Mouse (Mus musculus) heart, embryonic 11.5 days (tissue): ENCODE measurements at regions not wholly inside any gene's neighbourhood (a gene's known extent, or its start where the extent isn't known, plus 50 kb on each side); places are given as distances from the start of the nearest gene placed in this dataset.

ENCODE experiments used
- ATAC-seq: fragments of 200-750 bp; cut with Nextera tagmentation; replicated peaks from 2 replicates; pipeline ENCODE4 v1.8.0; 2017; ENCODE audit warnings: moderate library complexity; ENCODE audit not compliant: insufficient number of reproducible peaks, low FRiP score, low TSS enrichment
- H3K27ac ChIP-seq: fragments of 300-500 bp; sonication (generic); 2 replicates; pipeline ENCODE4 v1.5.1; 2014; ENCODE audit warnings: mild to moderate bottlenecking, low read depth, low read length
- H3K27me3 ChIP-seq: fragments of 300-500 bp; sonication (generic); 2 replicates; pipeline ENCODE4 v1.6.1; 2014; ENCODE audit warnings: mild to moderate bottlenecking, low read length, mixed read lengths; ENCODE audit not compliant: control insufficient read depth, insufficient read depth
- H3K36me3 ChIP-seq: fragments of 300-500 bp; sonication (generic); 2 replicates; pipeline ENCODE4 v1.6.1; 2014; ENCODE audit warnings: mild to moderate bottlenecking, low read length, moderate library complexity, mixed read lengths; ENCODE audit not compliant: control insufficient read depth, insufficient read depth
- H3K4me1 ChIP-seq: fragments of 300-500 bp; sonication (generic); 2 replicates; pipeline ENCODE4 v1.6.1; 2014; ENCODE audit warnings: low read length; ENCODE audit not compliant: control insufficient read depth, insufficient read depth
- H3K4me2 ChIP-seq: fragments of 300-500 bp; sonication (generic); 2 replicates; pipeline ENCODE4 v1.6.1; 2014; ENCODE audit warnings: mild to moderate bottlenecking, moderate library complexity
- H3K4me3 ChIP-seq: fragments of 300-500 bp; sonication (generic); 2 replicates; pipeline ENCODE4 v1.5.1; 2014; ENCODE audit warnings: low read depth, low read length
- H3K9ac ChIP-seq: fragments of 300-500 bp; sonication (generic); 2 replicates; pipeline ENCODE4 v1.6.1; 2014; ENCODE audit warnings: mild to moderate bottlenecking, low read depth, low read length, moderate library complexity
- H3K9me3 ChIP-seq: fragments of 300-500 bp; sonication (generic); replicated peaks from 2 replicates; pipeline ENCODE4 v1.6.1; 2016; ENCODE audit warnings: low read length; ENCODE audit not compliant: control insufficient read depth
- WGBS: fragments of 180-500 bp; shearing (Covaris S2); extraction: QIAGEN DNeasy Blood & Tissue Kit; methylation state at CpG from one replicate; pipeline ENCODE4 v1.1.7; 2014; ENCODE audit not compliant: insufficient replicate concordance; 5-methylcytosine and 5-hydroxymethylcytosine counted together

DNA sequence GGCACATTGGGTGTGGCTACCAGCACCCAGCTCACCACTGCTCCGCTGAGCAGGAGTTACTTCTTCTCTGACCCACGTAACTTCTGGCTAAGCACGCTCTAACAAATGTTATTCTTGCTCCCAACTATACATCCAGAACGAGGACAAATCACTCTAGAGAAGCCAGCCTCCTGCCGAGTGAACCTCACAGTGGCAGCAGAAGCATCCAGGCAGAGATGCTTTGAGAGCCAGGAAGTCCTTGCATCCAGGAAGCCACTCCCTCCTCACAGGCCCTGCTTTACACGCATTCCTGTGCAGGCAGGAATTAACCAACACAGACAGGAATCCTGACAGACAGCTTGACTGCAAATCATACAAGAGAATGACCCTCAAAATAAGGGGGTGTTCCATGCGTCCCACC, 129.4 kb upstream of the Mgmt start:
- WGBS, result 47% methylated on average over 7 of the region's 7 CpGs
- Histone ChIP-seq H3K4me1 (no peaks in the 10 kb centered on the region), H3K4me2 (no peak overlapping the region), H3K9ac (no peak overlapping the region), H3K9me3 (no peaks in the 10 kb centered on the region), H3K27ac (no peak overlapping the region), H3K36me3 (no peaks in the 10 kb centered on the region), H3K4me3 (no peak overlapping the region), H3K27me3 (0 out of 2 replicates have a peak, but pooled peaks cover 3% of the 10 kb centered on the region)
- ATAC-seq, result no peak

DNA sequence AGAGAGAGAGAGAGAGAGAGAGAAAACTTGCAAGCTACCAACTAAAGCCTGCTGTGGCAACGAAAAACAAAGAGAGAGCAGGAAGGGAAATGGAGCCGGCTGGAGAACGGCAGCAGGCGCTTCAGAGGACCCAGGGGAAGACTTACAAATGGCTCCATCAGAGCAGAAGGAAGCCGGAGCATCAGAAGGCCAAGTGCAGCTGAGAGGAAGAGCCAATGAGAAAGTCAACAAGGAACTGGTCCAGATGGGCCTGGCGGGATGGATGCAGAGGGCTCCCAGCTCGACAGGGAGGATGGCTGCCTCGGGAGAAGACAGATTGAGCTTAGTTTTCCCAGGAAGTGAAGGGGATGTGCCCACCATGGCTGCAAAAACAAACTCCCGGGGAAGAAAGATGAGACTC, 127.2 kb upstream of the Mgmt start:
- Histone ChIP-seq H3K4me2 (no peak overlapping the region), H3K36me3 (no peaks in the 10 kb centered on the region), H3K4me3 (no peak overlapping the region), H3K9me3 (no peaks in the 10 kb centered on the region), H3K27me3 (0 out of 2 replicates have a peak, but pooled peaks cover 3% of the 10 kb centered on the region), H3K4me1 (no peaks in the 10 kb centered on the region), H3K9ac (no peak overlapping the region), H3K27ac (no peak overlapping the region)
- WGBS, result 58% methylated on average over 9 of the region's 9 CpGs
- no peak for ATAC-seq

DNA sequence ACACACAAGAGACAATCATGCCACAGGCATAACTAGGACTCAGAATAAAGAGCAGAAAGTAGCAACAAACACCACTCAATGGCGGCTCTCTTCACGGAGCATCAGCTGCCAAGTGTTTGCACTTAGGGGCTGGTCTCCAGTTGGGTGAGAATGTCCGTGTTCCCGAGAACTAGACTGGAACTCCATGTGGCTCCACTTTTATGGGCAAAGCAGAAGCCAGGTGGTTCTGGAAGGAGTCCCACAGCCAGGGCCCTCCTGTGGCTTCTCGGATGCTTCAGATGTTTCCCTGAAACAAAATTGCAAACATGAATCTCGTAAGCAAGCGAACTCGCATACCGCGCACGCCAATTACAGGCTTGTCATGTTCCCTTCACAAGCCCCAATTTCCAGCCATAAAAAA, 113.7 kb upstream of the Mgmt start:
- no peak overlapping the region for H3K4me3 ChIP-seq
- H3K27ac ChIP-seq, result no peak overlapping the region
- H3K36me3 ChIP-seq, result no peaks in the 10 kb centered on the region
- no peaks in the 10 kb centered on the region for H3K27me3 ChIP-seq
- no peak for ATAC-seq
- no peak overlapping the region for H3K4me2 ChIP-seq
- WGBS, result 88% methylated on average over 11 of the region's 11 CpGs
- H3K9ac ChIP-seq, result no peak overlapping the region
- no peaks in the 10 kb centered on the region for H3K9me3 ChIP-seq
- no peaks in the 10 kb centered on the region for H3K4me1 ChIP-seq

DNA sequence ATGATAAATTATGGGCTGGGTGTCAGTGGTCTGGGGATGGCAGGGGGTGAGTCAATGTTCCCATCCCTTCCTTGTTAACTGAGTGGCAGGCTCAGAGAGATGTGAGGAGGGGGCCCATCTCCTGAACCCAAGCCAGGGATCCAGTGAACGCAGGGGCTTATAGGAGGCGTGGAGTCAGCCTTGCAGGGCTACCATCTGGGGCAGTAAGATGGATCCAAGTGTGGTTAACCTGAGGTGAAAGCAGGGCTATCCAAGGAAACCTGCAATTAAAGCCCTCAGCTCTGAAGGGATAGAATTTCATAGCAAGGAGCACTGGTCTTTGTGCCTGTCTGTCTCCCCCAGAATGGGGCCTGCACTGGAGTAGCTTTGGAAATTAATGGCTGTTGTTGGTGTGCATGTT, 103.3 kb upstream of the Mgmt start:
- H3K4me3 ChIP-seq, result no peak overlapping the region
- no peaks in the 10 kb centered on the region for H3K36me3 ChIP-seq
- no peak overlapping the region for H3K4me2 ChIP-seq
- WGBS, result 66% methylated on average over 2 of the region's 2 CpGs
- no peaks in the 10 kb centered on the region for H3K4me1 ChIP-seq
- H3K27me3 ChIP-seq, result no peaks in the 10 kb centered on the region
- ATAC-seq, result no peak
- H3K9me3 ChIP-seq, result no peaks in the 10 kb centered on the region
- H3K9ac ChIP-seq, result no peak overlapping the region
- no peak overlapping the region for H3K27ac ChIP-seq

DNA sequence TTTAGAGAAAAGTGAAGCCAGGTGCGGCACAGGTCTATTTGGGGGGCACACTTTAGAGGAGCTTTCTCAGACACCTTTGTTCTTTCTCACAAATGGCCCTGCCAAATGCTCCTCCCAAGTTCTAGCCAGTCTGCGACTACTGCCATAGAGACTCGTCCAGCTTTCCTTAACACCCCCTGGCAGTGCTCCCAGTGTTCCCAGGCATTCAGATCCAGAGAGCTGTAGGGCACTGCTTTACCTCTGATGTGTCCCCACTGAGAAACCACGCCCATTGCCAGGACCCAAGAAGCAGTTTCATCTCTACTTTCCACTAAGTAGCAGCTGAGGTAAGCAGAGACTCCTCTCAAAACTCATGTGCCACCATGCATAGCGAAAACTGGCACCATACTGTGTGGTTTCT, 102.3 kb upstream of the Mgmt start:
- WGBS, result 69% methylated on average over 5 of the region's 5 CpGs
- no peak for ATAC-seq
- Histone ChIP-seq H3K9ac (no peak overlapping the region), H3K27ac (no peak overlapping the region), H3K36me3 (no peaks in the 10 kb centered on the region), H3K9me3 (no peaks in the 10 kb centered on the region), H3K4me3 (no peak overlapping the region), H3K4me2 (no peak overlapping the region), H3K4me1 (no peaks in the 10 kb centered on the region), H3K27me3 (no peaks in the 10 kb centered on the region)

DNA sequence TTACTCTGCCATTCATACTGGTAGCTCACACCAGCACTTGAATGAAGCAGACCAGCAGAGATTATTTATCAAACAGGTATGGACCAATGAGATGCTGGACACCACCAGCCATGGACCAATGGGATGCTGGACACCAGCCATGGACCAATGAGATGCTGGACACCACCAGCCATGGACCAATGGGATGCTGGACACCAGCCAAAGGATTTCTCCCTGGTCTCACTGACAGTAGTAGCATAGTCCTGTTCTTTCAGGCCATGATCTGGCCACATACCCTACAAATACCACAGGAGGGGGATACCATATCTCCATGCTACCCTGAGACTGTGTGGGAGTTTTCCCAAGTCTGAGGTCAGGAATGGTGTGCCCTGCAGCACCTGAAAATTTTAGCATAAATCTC, 98.0 kb upstream of the Mgmt start:
- H3K9me3 ChIP-seq, result no peaks in the 10 kb centered on the region
- H3K36me3 ChIP-seq, result no peaks in the 10 kb centered on the region
- H3K9ac ChIP-seq, result no peak overlapping the region
- H3K4me3 ChIP-seq, result no peak overlapping the region
- no peak for ATAC-seq
- H3K27me3 ChIP-seq, result no peaks in the 10 kb centered on the region
- no peak overlapping the region for H3K4me2 ChIP-seq
- peaks cover 5% of the 10 kb centered on the region; the same call in 1 of the 2 replicates for H3K4me1 ChIP-seq
- no peak overlapping the region for H3K27ac ChIP-seq

DNA sequence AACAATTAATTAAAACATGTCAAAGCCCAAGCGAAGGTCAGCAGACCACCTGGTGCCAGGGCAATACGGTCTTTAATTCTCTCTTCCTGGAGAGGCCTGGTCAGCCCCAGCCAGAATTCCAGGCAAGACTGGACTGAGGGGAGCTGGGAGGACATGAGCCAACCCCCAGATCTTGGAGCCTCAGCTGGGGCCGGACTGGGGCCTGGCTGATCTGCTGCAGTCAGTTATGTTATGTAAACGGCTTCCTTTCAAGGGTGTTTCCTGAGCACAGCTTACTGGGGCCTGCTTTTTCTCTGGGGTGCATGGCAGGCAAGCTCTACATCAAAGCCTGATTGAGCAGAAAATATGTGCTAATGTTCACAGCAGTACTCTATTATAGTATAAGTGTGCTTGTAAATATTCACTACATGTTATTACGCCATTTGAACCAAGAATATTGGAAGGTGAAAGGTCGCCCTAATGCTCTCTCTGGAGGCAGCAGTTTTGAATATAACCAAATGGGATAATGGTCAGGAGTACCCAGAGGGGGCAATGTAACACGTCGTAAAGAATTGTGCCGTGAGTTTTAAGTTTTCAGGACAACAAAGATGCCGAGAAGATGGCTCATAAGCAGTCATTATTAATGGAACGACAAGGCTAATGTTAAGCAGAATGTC, 96.5 kb upstream of the Mgmt start:
- Histone ChIP-seq H3K4me2 (no peak overlapping the region), H3K4me1 (peaks cover 5% of the 10 kb centered on the region; the same call in 1 of the 2 replicates), H3K9me3 (no peaks in the 10 kb centered on the region), H3K27me3 (no peaks in the 10 kb centered on the region), H3K4me3 (no peak overlapping the region), H3K36me3 (no peaks in the 10 kb centered on the region), H3K27ac (no peak overlapping the region), H3K9ac (no peak overlapping the region)
- ATAC-seq, result no peak
- WGBS, result 51% methylated on average over 11 of the region's 11 CpGs

DNA sequence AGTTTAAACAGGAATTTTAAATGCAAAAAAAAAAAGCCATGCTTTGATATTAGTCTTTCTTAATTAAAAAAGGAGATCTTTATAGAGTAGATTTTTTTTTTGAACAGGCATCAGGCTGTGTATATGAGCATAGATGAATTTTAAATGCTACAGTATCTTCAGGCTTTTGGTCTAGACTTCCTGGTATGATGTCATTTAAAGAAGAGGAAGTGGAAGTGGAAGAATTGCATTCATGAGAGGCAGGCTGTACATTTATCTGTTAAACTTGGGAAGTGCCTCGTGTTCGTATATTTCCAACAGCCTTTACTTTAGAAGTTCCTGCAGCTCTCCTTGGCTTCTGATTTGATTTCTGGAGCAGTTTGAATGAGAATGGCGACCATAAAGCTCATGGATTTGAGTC, 95.8 kb upstream of the Mgmt start:
- Histone ChIP-seq H3K4me1 (peaks cover 5% of the 10 kb centered on the region; the same call in 1 of the 2 replicates), H3K9me3 (no peaks in the 10 kb centered on the region), H3K36me3 (no peaks in the 10 kb centered on the region), H3K4me2 (no peak overlapping the region), H3K9ac (no peak overlapping the region), H3K27ac (no peak overlapping the region), H3K4me3 (no peak overlapping the region), H3K27me3 (no peaks in the 10 kb centered on the region)
- no peak for ATAC-seq
- WGBS, result 67% methylated on average over 3 of the region's 3 CpGs

DNA sequence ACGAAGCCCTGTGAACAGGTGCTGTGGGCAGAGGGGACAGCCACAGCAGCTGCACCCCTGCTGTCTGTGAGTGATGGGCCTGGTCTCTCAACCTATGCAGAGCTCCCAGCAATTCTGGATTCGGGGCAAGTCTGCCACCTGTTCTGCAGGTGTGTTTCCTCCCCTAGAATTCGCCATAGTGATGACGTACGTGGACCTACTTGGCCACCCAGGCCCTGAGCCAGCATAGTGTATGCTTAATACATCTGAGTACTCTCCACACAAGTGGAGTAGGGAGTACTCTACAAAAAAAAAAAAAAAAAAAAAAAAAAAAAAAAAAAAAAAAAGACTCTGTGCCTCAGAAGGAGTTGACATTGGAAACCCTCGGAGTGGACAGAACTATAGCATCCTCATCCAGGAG, 87.3 kb upstream of the Mgmt start:
- no peak for ATAC-seq
- Histone ChIP-seq H3K27me3 (no peaks in the 10 kb centered on the region), H3K9ac (no peak overlapping the region), H3K9me3 (no peaks in the 10 kb centered on the region), H3K36me3 (no peaks in the 10 kb centered on the region), H3K4me3 (no peak overlapping the region), H3K4me1 (no peaks in the 10 kb centered on the region), H3K4me2 (no peak overlapping the region), H3K27ac (no peak overlapping the region)
- 85% methylated on average over 6 of the region's 6 CpGs for WGBS
